Mouse (Mus musculus): Measurements from ENCODE around the gene Mrpl16. TPM values are rescaled to one million over a fixed set of nuclear protein-coding genes. Genes with fewer than 3 reads are reported as not detected.

The Mrpl16 gene
- polyA plus RNA-seq (2014; fragmentation: Nextera tagmentation; extraction: Ambion mirVana): 50.8 and 53.1 TPM in 2 replicates

- H3K9me3 ChIP-seq (ENCODE audit: control insufficient read depth, low read length): no peaks in the 10 kb centered on the region
- DNase-seq (ENCODE audit: low spot score) (peak; percentile 98), ATAC-seq (ENCODE audit: low FRiP score) (peak; percentile 93)
- peaks cover 8% of the 10 kb centered on the region for H3K4me1 ChIP-seq (replicated peaks; ENCODE audit: control insufficient read depth, insufficient read depth, low read length)
- peak within 1 kb of the TSS; percentile 82 for H3K4me3 ChIP-seq (replicated peaks; ENCODE audit: low read length)
- H3K27me3 ChIP-seq (ENCODE audit: control insufficient read depth, insufficient read depth, low read length): 0 out of 2 replicates have a peak, but pooled peaks cover 5% of the 10 kb centered on the region
- peak within 1 kb of the TSS; percentile 95 for H3K4me2 ChIP-seq (replicated peaks)
- peak within 1 kb of the TSS; percentile 77 for H3K9ac ChIP-seq
- H3K27ac ChIP-seq: peak within 1 kb of the TSS; percentile 67
- WGBS: under 1% methylated on average over 30 of the region's 30 CpGs
- peaks cover 29% of the 10 kb centered on the region for H3K36me3 ChIP-seq (replicated peaks; ENCODE audit: control insufficient read depth, insufficient read depth)
These were observed at the start of gene Mrpl16 for GRCm38 (mm10) chr19:11770205-11770892. Mrpl16 (plus strand) TSS chr19:11770391.

- no peak overlapping the region for H3K4me3 ChIP-seq (replicated peaks; ENCODE audit: low read length)
- ATAC-seq (ENCODE audit: low FRiP score) (no peak), DNase-seq (ENCODE audit: low spot score) (no peak)
- no peaks in the 10 kb centered on the region for H3K9me3 ChIP-seq (ENCODE audit: control insufficient read depth, low read length)
- no peaks in the 10 kb centered on the region for H3K27me3 ChIP-seq (ENCODE audit: control insufficient read depth, insufficient read depth, low read length)
- 95% methylated on average over 2 of the region's 2 CpGs for WGBS
- H3K36me3 ChIP-seq (replicated peaks; ENCODE audit: control insufficient read depth, insufficient read depth): no peaks in the 10 kb centered on the region
- H3K9ac ChIP-seq: no peak overlapping the region
- H3K4me1 ChIP-seq (replicated peaks; ENCODE audit: control insufficient read depth, insufficient read depth, low read length): no peaks in the 10 kb centered on the region
- H3K4me2 ChIP-seq (replicated peaks): no peak overlapping the region
- no peak overlapping the region for H3K27ac ChIP-seq
These were observed 46.3 kb upstream of the Mrpl16 start for GRCm38 (mm10) chr19:11723870-11724269.

- no peak overlapping the region for H3K27ac ChIP-seq
- H3K27me3 ChIP-seq (ENCODE audit: control insufficient read depth, insufficient read depth, low read length): no peaks in the 10 kb centered on the region
- H3K9ac ChIP-seq: no peak overlapping the region
- H3K4me2 ChIP-seq (replicated peaks): no peak overlapping the region
- H3K4me1 ChIP-seq (replicated peaks; ENCODE audit: control insufficient read depth, insufficient read depth, low read length): no peaks in the 10 kb centered on the region
- no peaks in the 10 kb centered on the region for H3K36me3 ChIP-seq (replicated peaks; ENCODE audit: control insufficient read depth, insufficient read depth)
- no peak for ATAC-seq (ENCODE audit: low FRiP score)
- no peak for DNase-seq (ENCODE audit: low spot score)
- H3K4me3 ChIP-seq (replicated peaks; ENCODE audit: low read length): no peak overlapping the region
- no peaks in the 10 kb centered on the region for H3K9me3 ChIP-seq (ENCODE audit: control insufficient read depth, low read length)
- WGBS: 90% methylated on average over 6 of the region's 6 CpGs
These were observed 45.9 kb upstream of the Mrpl16 start for GRCm38 (mm10) chr19:11724275-11724674.

GRCm38 (mm10) chr19:11725915-11726314 is 44.3 kb upstream of the Mrpl16 start:
- Histone ChIP-seq H3K9me3 (ENCODE audit: control insufficient read depth, low read length) (no peaks in the 10 kb centered on the region), H3K4me1 (replicated peaks; ENCODE audit: control insufficient read depth, insufficient read depth, low read length) (no peaks in the 10 kb centered on the region), H3K27ac (no peak overlapping the region), H3K4me3 (replicated peaks; ENCODE audit: low read length) (no peak overlapping the region), H3K27me3 (ENCODE audit: control insufficient read depth, insufficient read depth, low read length) (no peaks in the 10 kb centered on the region), H3K9ac (no peak overlapping the region), H3K4me2 (replicated peaks) (no peak overlapping the region), H3K36me3 (replicated peaks; ENCODE audit: control insufficient read depth, insufficient read depth) (no peaks in the 10 kb centered on the region)
- WGBS: 89% methylated on average over 2 of the region's 2 CpGs
- DNase-seq (ENCODE audit: low spot score) (no peak), ATAC-seq (ENCODE audit: low FRiP score) (no peak)

- Histone ChIP-seq H3K4me2 (replicated peaks) (no peak overlapping the region), H3K36me3 (replicated peaks; ENCODE audit: control insufficient read depth, insufficient read depth) (no peaks in the 10 kb centered on the region), H3K27me3 (ENCODE audit: control insufficient read depth, insufficient read depth, low read length) (no peaks in the 10 kb centered on the region), H3K9me3 (ENCODE audit: control insufficient read depth, low read length) (no peaks in the 10 kb centered on the region), H3K4me1 (replicated peaks; ENCODE audit: control insufficient read depth, insufficient read depth, low read length) (no peaks in the 10 kb centered on the region), H3K9ac (no peak overlapping the region), H3K4me3 (replicated peaks; ENCODE audit: low read length) (no peak overlapping the region), H3K27ac (no peak overlapping the region)
- 94% methylated on average over 5 of the region's 5 CpGs for WGBS
- no peak for DNase-seq (ENCODE audit: low spot score)
- ATAC-seq (ENCODE audit: low FRiP score): no peak
These were observed 42.9 kb upstream of the Mrpl16 start for GRCm38 (mm10) chr19:11727304-11727703.

GRCm38 (mm10) chr19:11730278-11730677 is 39.9 kb upstream of the Mrpl16 start:
- H3K27ac ChIP-seq: no peak overlapping the region
- ATAC-seq (ENCODE audit: low FRiP score) (no peak), DNase-seq (ENCODE audit: low spot score) (no peak)
- H3K9ac ChIP-seq: no peak overlapping the region
- H3K9me3 ChIP-seq (ENCODE audit: control insufficient read depth, low read length): no peaks in the 10 kb centered on the region
- H3K4me3 ChIP-seq (replicated peaks; ENCODE audit: low read length): no peak overlapping the region
- no peaks in the 10 kb centered on the region for H3K36me3 ChIP-seq (replicated peaks; ENCODE audit: control insufficient read depth, insufficient read depth)
- H3K4me2 ChIP-seq (replicated peaks): no peak overlapping the region
- no peaks in the 10 kb centered on the region for H3K4me1 ChIP-seq (replicated peaks; ENCODE audit: control insufficient read depth, insufficient read depth, low read length)
- 86% methylated on average over 1 of the region's 1 CpGs for WGBS
- no peaks in the 10 kb centered on the region for H3K27me3 ChIP-seq (ENCODE audit: control insufficient read depth, insufficient read depth, low read length)

- no peak overlapping the region for H3K27ac ChIP-seq
- no peaks in the 10 kb centered on the region for H3K27me3 ChIP-seq (ENCODE audit: control insufficient read depth, insufficient read depth, low read length)
- no peak overlapping the region for H3K9ac ChIP-seq
- DNase-seq (ENCODE audit: low spot score) (no peak), ATAC-seq (ENCODE audit: low FRiP score) (no peak)
- 56% methylated on average over 1 of the region's 1 CpGs for WGBS
- H3K4me3 ChIP-seq (replicated peaks; ENCODE audit: low read length): no peak overlapping the region
- H3K9me3 ChIP-seq (ENCODE audit: control insufficient read depth, low read length): no peaks in the 10 kb centered on the region
- no peaks in the 10 kb centered on the region for H3K36me3 ChIP-seq (replicated peaks; ENCODE audit: control insufficient read depth, insufficient read depth)
- no peak overlapping the region for H3K4me2 ChIP-seq (replicated peaks)
- no peaks in the 10 kb centered on the region for H3K4me1 ChIP-seq (replicated peaks; ENCODE audit: control insufficient read depth, insufficient read depth, low read length)
These were observed 33.7 kb upstream of the Mrpl16 start for GRCm38 (mm10) chr19:11736455-11736854.

- H3K27ac ChIP-seq: no peak overlapping the region
- no peak overlapping the region for H3K4me2 ChIP-seq (replicated peaks)
- no peaks in the 10 kb centered on the region for H3K9me3 ChIP-seq (ENCODE audit: control insufficient read depth, low read length)
- H3K27me3 ChIP-seq (ENCODE audit: control insufficient read depth, insufficient read depth, low read length): no peaks in the 10 kb centered on the region
- ATAC-seq (ENCODE audit: low FRiP score) (no peak), DNase-seq (ENCODE audit: low spot score) (no peak)
- H3K4me3 ChIP-seq (replicated peaks; ENCODE audit: low read length): no peak overlapping the region
- H3K9ac ChIP-seq: no peak overlapping the region
- no peaks in the 10 kb centered on the region for H3K4me1 ChIP-seq (replicated peaks; ENCODE audit: control insufficient read depth, insufficient read depth, low read length)
- no peaks in the 10 kb centered on the region for H3K36me3 ChIP-seq (replicated peaks; ENCODE audit: control insufficient read depth, insufficient read depth)
These were observed 24.5 kb upstream of the Mrpl16 start for GRCm38 (mm10) chr19:11745680-11746079.

- no peaks in the 10 kb centered on the region for H3K9me3 ChIP-seq (ENCODE audit: control insufficient read depth, low read length)
- no peak for DNase-seq (ENCODE audit: low spot score)
- H3K4me3 ChIP-seq (replicated peaks; ENCODE audit: low read length): no peak within 1 kb of the TSS
- ATAC-seq (ENCODE audit: low FRiP score): no peak
- WGBS: 82% methylated on average over 2 of the region's 2 CpGs
- H3K4me1 ChIP-seq (replicated peaks; ENCODE audit: control insufficient read depth, insufficient read depth, low read length): no peaks in the 10 kb centered on the region
- H3K36me3 ChIP-seq (replicated peaks; ENCODE audit: control insufficient read depth, insufficient read depth): no peaks in the 10 kb centered on the region
- no peak within 1 kb of the TSS for H3K4me2 ChIP-seq (replicated peaks)
- no peak within 1 kb of the TSS for H3K27ac ChIP-seq
- no peak within 1 kb of the TSS for H3K9ac ChIP-seq
- H3K27me3 ChIP-seq (ENCODE audit: control insufficient read depth, insufficient read depth, low read length): no peaks in the 10 kb centered on the region
These were observed 22.9 kb upstream of the Mrpl16 start, which contains the start of gene Gif for GRCm38 (mm10) chr19:11747298-11747697. Gif (plus strand) TSS chr19:11747554.

- H3K9ac ChIP-seq: no peak overlapping the region
- no peak overlapping the region for H3K4me2 ChIP-seq (replicated peaks)
- H3K36me3 ChIP-seq (replicated peaks; ENCODE audit: control insufficient read depth, insufficient read depth): no peaks in the 10 kb centered on the region
- no peak overlapping the region for H3K27ac ChIP-seq
- DNase-seq (ENCODE audit: low spot score): no peak
- no peaks in the 10 kb centered on the region for H3K9me3 ChIP-seq (ENCODE audit: control insufficient read depth, low read length)
- ATAC-seq (ENCODE audit: low FRiP score): no peak
- H3K4me3 ChIP-seq (replicated peaks; ENCODE audit: low read length): no peak overlapping the region
- WGBS: 91% methylated on average over 3 of the region's 3 CpGs
- 0 out of 2 replicates have a peak, but pooled peaks cover 5% of the 10 kb centered on the region for H3K27me3 ChIP-seq (ENCODE audit: control insufficient read depth, insufficient read depth, low read length)
- H3K4me1 ChIP-seq (replicated peaks; ENCODE audit: control insufficient read depth, insufficient read depth, low read length): no peaks in the 10 kb centered on the region
These were observed 5.1 kb upstream of the Mrpl16 start for GRCm38 (mm10) chr19:11765059-11765458.
